Mouse (Mus musculus) testis, adult 2 months (tissue): ENCODE measurements at regions not wholly inside any gene's neighbourhood (a gene's known extent, or its start where the extent isn't known, plus 50 kb on each side); places are given as distances from the start of the nearest gene placed in this dataset.

Experiments
- H3K27ac ChIP-seq: fragments of 200-500 bp; 2 replicates; pipeline ENCODE4 v1.5.1; 2012; ENCODE audit warnings: low read depth, low read length; ENCODE audit not compliant: control insufficient read depth, insufficient read depth
- H3K27me3 ChIP-seq: fragments of 200-500 bp; 2 replicates; pipeline ENCODE4 v1.6.1; 2012; ENCODE audit warnings: mild to moderate bottlenecking, low read length, moderate library complexity; ENCODE audit not compliant: control insufficient read depth, insufficient read depth
- H3K36me3 ChIP-seq: fragments of 200-500 bp; 2 replicates; pipeline ENCODE4 v1.6.1; 2012; ENCODE audit warnings: mild to moderate bottlenecking, low read length; ENCODE audit not compliant: control insufficient read depth, insufficient read depth
- H3K4me1 ChIP-seq: fragments of 200-500 bp; 2 replicates; pipeline ENCODE4 v1.6.1; 2012; ENCODE audit warnings: low read length; ENCODE audit not compliant: control insufficient read depth, insufficient read depth
- H3K4me3 ChIP-seq: fragments of 200-500 bp; 2 replicates; pipeline ENCODE4 v1.5.1; 2012; ENCODE audit warnings: low read depth, mild to moderate bottlenecking, low read length, moderate library complexity, mixed read lengths; ENCODE audit not compliant: control insufficient read depth
- CTCF ChIP-seq: fragments of 200-500 bp; IDR thresholded peaks from 2 replicates; pipeline ENCODE4 v1.5.1; 2012; ENCODE audit warnings: low read depth, mild to moderate bottlenecking, inconsistent platforms, low read length, moderate library complexity; ENCODE audit not compliant: control insufficient read depth, insufficient read depth, insufficient replicate concordance
- POLR2A ChIP-seq: fragments of 200-500 bp; IDR thresholded peaks from 2 replicates; pipeline ENCODE4 v1.6.1; 2012; ENCODE audit warnings: low read depth, mild to moderate bottlenecking, inconsistent platforms, low read length, moderate library complexity; ENCODE audit not compliant: control insufficient read depth

DNA sequence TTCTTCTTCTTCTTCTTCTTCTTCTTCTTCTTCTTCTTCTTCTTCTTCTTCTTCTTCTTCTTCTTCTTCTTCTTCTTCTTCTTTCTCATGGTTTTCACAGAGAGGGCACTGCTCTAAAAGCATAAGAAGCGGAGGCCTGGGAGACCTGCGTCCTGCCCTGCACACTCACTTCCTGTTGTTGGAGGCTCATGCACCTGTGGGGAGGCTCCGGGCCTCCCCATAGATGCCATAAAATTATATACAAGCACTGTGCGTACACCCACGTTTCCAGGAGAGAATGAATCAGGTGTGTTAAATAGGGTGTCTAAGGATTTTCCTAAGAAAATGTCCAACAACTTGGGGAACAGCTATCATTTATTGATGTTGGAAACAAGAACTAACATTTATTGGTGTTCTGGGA lies 148.9 kb upstream of the Pik3r1 start:
- no peak overlapping the region for H3K4me3 ChIP-seq
- H3K36me3 ChIP-seq = no peaks in the 10 kb centered on the region
- no peaks in the 10 kb centered on the region for H3K4me1 ChIP-seq
- no peak overlapping the region for H3K27ac ChIP-seq
- no peaks in the 10 kb centered on the region for H3K27me3 ChIP-seq
- no peak for TF ChIP-seq CTCF

DNA sequence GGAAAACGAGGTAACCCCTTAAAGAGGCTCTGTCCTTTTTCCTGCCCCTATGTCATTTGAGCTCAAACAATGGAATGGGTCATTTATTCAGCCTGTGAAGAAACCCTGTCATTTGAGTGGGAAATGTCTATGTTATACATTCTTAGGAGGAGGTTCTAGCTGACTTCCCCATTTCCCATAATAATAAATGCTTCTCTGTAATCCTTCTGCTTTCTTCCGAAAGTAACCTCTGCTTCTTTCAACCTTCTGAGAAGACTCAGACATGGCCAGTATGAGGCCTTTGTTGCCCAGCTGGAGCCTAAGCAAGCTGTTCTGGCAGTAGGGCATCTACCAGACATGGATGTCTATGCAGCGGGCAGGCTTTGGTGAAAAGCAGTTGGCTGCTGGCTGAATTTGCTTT lies 150.2 kb upstream of the Pik3r1 start:
- H3K4me1 ChIP-seq = no peaks in the 10 kb centered on the region
- H3K27ac ChIP-seq = no peak overlapping the region
- TF ChIP-seq CTCF = no peak
- no peak for TF ChIP-seq POLR2A
- H3K27me3 ChIP-seq = no peaks in the 10 kb centered on the region
- H3K36me3 ChIP-seq = no peaks in the 10 kb centered on the region
- H3K4me3 ChIP-seq = no peak overlapping the region

DNA sequence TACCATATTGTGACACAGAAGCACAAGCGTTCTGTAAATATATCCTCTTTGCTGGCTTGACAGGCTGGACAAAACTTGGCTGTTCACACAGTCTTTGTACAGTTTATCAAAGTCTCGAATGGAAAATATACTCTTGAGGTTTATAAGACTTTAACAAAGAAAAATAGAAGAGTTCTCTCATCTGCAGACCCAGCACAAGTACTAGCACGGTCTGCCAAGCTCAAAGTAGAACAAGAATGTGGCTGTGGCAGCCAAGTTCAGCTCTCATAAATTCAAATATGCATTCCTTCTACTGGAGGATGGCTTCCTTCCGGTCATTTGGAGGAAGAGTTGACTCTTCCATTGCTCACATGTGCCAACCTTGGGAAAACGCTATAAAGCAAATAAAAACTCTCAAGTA lies 151.2 kb upstream of the Pik3r1 start:
- Histone ChIP-seq H3K4me3 (no peak overlapping the region), H3K27ac (no peak overlapping the region), H3K4me1 (no peaks in the 10 kb centered on the region), H3K27me3 (no peaks in the 10 kb centered on the region), H3K36me3 (no peaks in the 10 kb centered on the region)
- TF ChIP-seq CTCF (no peak), POLR2A (no peak)

DNA sequence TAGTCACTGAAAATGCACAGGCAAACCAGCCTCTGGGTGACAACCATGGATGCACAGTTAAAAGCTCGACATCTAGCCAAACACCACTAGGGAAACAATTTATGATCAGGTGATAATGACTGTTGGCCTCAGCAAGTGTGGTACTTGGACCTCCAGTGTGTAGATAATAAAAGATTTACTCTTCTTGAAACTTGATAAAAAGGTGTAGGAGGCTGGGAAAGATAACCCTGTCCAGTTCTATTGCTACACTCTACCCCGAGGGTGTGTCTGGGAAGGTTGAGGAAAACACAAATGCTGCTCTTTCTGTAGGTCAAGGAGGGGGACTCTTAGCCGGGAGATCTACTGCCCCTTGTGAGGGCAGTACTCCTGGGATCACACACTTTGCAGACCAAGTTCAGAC lies 152.4 kb upstream of the Pik3r1 start:
- Histone ChIP-seq H3K4me3 (no peak overlapping the region), H3K27ac (no peak overlapping the region), H3K4me1 (no peaks in the 10 kb centered on the region), H3K36me3 (no peaks in the 10 kb centered on the region), H3K27me3 (no peaks in the 10 kb centered on the region)
- TF ChIP-seq POLR2A (no peak), CTCF (no peak)

DNA sequence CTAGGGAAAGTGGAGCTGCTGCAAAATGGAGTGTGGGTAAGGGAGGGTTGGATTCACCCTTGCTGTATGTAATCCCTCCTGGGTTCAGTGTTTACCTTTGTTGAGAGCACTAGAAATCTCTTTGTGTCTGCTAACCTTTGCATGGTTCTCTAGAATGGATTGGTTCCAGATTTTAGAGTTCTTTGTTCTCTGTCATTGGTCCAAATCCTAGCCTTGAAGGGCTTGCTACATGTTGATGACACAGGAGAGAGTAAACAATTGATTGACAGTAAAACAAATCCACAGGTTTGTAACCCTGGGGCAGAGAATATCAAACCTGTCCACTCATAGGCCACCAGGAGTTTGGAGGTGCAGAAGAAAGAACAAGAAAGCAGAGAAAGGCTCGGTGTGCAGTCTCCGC lies 156.6 kb upstream of the Pik3r1 start:
- H3K4me1 ChIP-seq = no peaks in the 10 kb centered on the region
- TF ChIP-seq CTCF = no peak
- TF ChIP-seq POLR2A = no peak
- no peaks in the 10 kb centered on the region for H3K36me3 ChIP-seq
- H3K4me3 ChIP-seq = no peak overlapping the region
- H3K27ac ChIP-seq = no peak overlapping the region
- H3K27me3 ChIP-seq = no peaks in the 10 kb centered on the region

DNA sequence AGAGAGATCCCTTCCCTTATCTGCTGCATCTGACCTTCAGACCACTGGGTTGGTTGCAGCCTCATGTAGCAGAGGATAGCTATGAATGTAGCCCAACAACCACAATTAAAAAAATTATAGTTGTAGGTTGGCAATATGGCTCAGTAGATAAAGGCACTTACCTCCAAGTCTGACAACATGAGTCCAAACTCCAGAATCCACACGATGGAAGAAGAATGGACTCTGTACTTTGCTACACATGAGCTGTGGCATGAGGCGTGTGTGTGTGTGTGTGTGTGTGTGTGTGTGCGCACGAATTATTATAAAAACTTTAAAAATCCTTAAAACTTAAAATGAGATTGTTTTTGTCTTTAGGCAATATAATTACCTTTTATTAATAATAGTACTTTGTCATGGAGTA lies 163.2 kb upstream of the Pik3r1 start:
- Histone ChIP-seq H3K4me3 (no peak overlapping the region), H3K4me1 (no peaks in the 10 kb centered on the region), H3K27me3 (no peaks in the 10 kb centered on the region), H3K36me3 (no peaks in the 10 kb centered on the region), H3K27ac (no peak overlapping the region)
- TF ChIP-seq POLR2A = no peak
- no peak for TF ChIP-seq CTCF

DNA sequence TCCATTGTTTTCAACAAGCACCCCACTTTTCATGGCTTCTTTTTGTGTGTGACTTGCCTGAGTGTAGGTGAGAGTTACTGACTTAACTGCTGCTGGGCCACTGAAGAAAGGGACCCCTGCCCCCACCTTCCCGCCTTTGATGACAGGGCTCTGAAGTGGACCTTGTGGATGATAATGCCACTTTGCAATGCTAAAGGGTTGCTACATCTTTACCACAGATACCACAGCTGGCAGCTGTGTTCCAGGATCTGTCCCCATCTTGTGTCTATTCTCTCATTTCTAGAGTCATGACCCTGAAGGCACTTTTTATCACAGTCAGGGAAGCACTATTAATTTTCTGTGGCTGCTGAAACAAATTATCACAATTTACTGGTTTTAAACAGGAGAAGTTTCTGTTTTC lies 163.9 kb upstream of the Pik3r1 start:
- no peak for TF ChIP-seq POLR2A
- TF ChIP-seq CTCF = no peak

DNA sequence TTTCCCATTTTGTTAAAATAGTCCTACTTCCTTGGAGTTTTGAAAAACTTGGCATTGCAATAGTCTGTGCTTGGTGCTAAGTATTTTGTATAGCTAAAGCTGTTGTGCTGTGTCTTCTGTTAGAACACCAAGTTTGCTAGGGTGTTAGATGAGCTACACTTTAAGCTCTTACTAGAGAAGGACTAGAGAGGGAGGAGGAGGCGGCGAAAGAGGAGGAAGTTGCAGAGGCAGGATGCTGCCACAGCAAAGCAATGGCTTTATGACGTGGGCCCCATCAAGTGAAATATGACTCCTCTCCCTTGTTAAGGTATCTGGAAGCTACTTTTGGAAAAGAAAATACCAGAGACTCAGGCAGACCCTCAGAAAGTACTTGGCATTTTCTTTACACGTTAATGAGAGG lies 167.8 kb upstream of the Pik3r1 start:
- Histone ChIP-seq H3K4me1 (no peaks in the 10 kb centered on the region), H3K4me3 (no peak overlapping the region), H3K27ac (no peak overlapping the region), H3K36me3 (no peaks in the 10 kb centered on the region), H3K27me3 (no peaks in the 10 kb centered on the region)
- TF ChIP-seq CTCF = no peak
- no peak for TF ChIP-seq POLR2A

More for the DNA sequence above, 163.9 kb upstream of the Pik3r1 start:
- Histone ChIP-seq H3K27ac (no peak overlapping the region), H3K27me3 (no peaks in the 10 kb centered on the region), H3K36me3 (no peaks in the 10 kb centered on the region), H3K4me1 (no peaks in the 10 kb centered on the region), H3K4me3 (no peak overlapping the region)
